In the genomic region with DNA sequence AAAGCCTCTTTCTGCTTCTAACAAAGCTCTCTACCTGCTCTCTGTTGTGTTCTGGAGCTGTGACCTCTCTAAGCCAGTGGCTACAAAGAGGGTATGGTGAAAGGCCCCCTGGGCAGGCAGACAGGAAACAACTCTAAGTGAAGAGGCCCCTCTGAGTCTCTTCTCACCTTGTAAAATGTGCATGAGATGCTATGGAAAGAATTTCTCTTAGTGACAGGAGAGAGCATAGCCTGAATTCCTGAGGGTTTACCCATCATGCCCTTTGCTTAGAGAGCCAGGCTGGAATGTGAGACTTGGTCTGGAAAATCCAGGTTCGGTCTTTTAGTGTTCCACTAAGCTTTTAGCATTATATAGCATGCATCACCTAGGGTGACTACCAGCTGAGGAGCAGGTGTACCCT, we compare ENCODE assay signal across 27 mouse cellular contexts.
DNase-seq lines count a peak whose midpoint lies in the region; ATAC-seq lines count a peak whose summit lies in the region.
"Had no signal": no experiment of that assay in that cellular context is flagged by ENCODE, and none has a peak within 500 bp of the region (broad histone marks: within the 10 kb centered on the region; RNA-seq: fewer than 3 reads in every experiment).

No protein-coding gene starts in this region.

- intact Hi-C loops in heart, postnatal 36 days (cut with DNase I): loop anchor here (5.0 kb wide), 1 partner anchor 308 kb away; no protein-coding TSS in a partner anchor

- no peak overlapping the region for H3K4me2 ChIP-seq in heart, embryonic 13.5 days
- H3K4me2 ChIP-seq: embryonic facial prominence, embryonic 12.5 days; embryonic facial prominence, embryonic 15.5 days; forebrain, embryonic 12.5 days; forebrain, embryonic 15.5 days; hindbrain, embryonic 13.5 days had no signal

- H3K27me3 ChIP-seq in heart, embryonic 10.5 days (ENCODE audit: insufficient read depth, poor library complexity, severe bottlenecking): no peaks in the 10 kb centered on the region
- no peaks in the 10 kb centered on the region for H3K27me3 ChIP-seq in heart, embryonic 13.5 days (replicated peaks)
- H3K27me3 ChIP-seq: CH12.LX; embryonic facial prominence, embryonic 12.5 days; embryonic facial prominence, embryonic 15.5 days; forebrain, embryonic 12.5 days; forebrain, embryonic 15.5 days; hindbrain, embryonic 13.5 days had no signal

- no peak overlapping the region for H3K4me3 ChIP-seq in heart, embryonic 10.5 days
- H3K4me3 ChIP-seq in heart, embryonic 13.5 days: no peak overlapping the region
- H3K4me3 ChIP-seq: embryonic facial prominence, embryonic 12.5 days; embryonic facial prominence, embryonic 15.5 days; forebrain, embryonic 12.5 days; forebrain, embryonic 15.5 days; hindbrain, embryonic 10.5 days; hindbrain, embryonic 13.5 days had no signal

- H3K4me1 ChIP-seq in heart, embryonic 10.5 days: peaks cover 30% of the 10 kb centered on the region
- peaks cover 32% of the 10 kb centered on the region for H3K4me1 ChIP-seq in heart, embryonic 13.5 days
- H3K4me1 ChIP-seq: embryonic facial prominence, embryonic 12.5 days; embryonic facial prominence, embryonic 15.5 days; forebrain, embryonic 15.5 days had no signal

- H3K9me3 ChIP-seq in heart, embryonic 10.5 days: no peaks in the 10 kb centered on the region
- H3K9me3 ChIP-seq in heart, embryonic 13.5 days: no peaks in the 10 kb centered on the region
- H3K9me3 ChIP-seq: embryonic facial prominence, embryonic 12.5 days; embryonic facial prominence, embryonic 15.5 days; forebrain, embryonic 12.5 days; forebrain, embryonic 15.5 days; hindbrain, embryonic 10.5 days; hindbrain, embryonic 13.5 days had no signal

- H3K36me3 ChIP-seq in heart, embryonic 10.5 days: no peaks in the 10 kb centered on the region
- no peaks in the 10 kb centered on the region for H3K36me3 ChIP-seq in heart, embryonic 13.5 days
- H3K36me3 ChIP-seq: embryonic facial prominence, embryonic 12.5 days; embryonic facial prominence, embryonic 15.5 days; forebrain, embryonic 12.5 days; forebrain, embryonic 15.5 days; G1E; hindbrain, embryonic 10.5 days; hindbrain, embryonic 13.5 days had no signal

- 25% methylated on average over 1 of the region's 1 CpGs for WGBS in heart, embryonic 10.5 days
- WGBS in heart, embryonic 13.5 days: 19% methylated on average over 1 of the region's 1 CpGs

- no peak overlapping the region for H3K9ac ChIP-seq in heart, embryonic 13.5 days
- H3K9ac ChIP-seq: embryonic facial prominence, embryonic 12.5 days; embryonic facial prominence, embryonic 15.5 days; forebrain, embryonic 12.5 days; forebrain, embryonic 15.5 days; hindbrain, embryonic 13.5 days had no signal

- no peak for ATAC-seq in heart, embryonic 13.5 days (ENCODE audit: extremely low read depth, insufficient number of reproducible peaks, low FRiP score, low TSS enrichment)
- ATAC-seq: forebrain, embryonic 15.5 days; intestine, embryonic 16.5 days had no signal

- 0 out of 2 replicates have a peak overlapping the region, but pooled peaks have one; percentile 48 for H3K27ac ChIP-seq in heart, embryonic 10.5 days
- peak overlapping the region; percentile 43; the same call in 1 of the 2 replicates for H3K27ac ChIP-seq in heart, embryonic 13.5 days (replicated peaks)
- H3K27ac ChIP-seq: embryonic facial prominence, embryonic 12.5 days; embryonic facial prominence, embryonic 15.5 days; forebrain, embryonic 12.5 days; forebrain, embryonic 15.5 days; hindbrain, embryonic 10.5 days; hindbrain, embryonic 13.5 days had no signal

- no peak for DNase-seq in heart, embryonic 10.5 days (ENCODE audit: low spot score)
- DNase-seq in heart, adult 9 months (ENCODE audit: low spot score in 2 of 2): no peak
- no peak for DNase-seq in heart, postnatal 36 days
- DNase-seq in 3T3-L1 (ENCODE audit: low read depth, low spot score) (peak; percentile 7), R1 (ENCODE audit: low read depth, low spot score) (peak; percentile 35)
- DNase-seq in urinary bladder, postnatal 25 days (ENCODE audit: low spot score): no peak
- no peak for DNase-seq in kidney, postnatal 4 days
- DNase-seq: adrenal gland, adult 2 months; adrenal gland, postnatal 14 days; B cell, adult 2 months; cerebellum, adult 11 months; cerebellum, adult 2 months; cerebellum, adult 9-11 months; cerebellum, postnatal 25 days; gastrocnemius, postnatal 10 days; gastrocnemius, postnatal 36 days; kidney, adult 18-20 months had no signal

Comparison
In these comparisons a context has a peak if more than half of its experiments do, and no peak if none do; other contexts are left out.
1. DNase-seq: peak in 3T3-L1 (single experiment) and R1 (single experiment); none in heart, embryonic 10.5 days (single experiment), heart, adult 9 months (0 of 2), heart, postnatal 36 days (0 of 2), urinary bladder, postnatal 25 days (single experiment) and kidney, postnatal 4 days (0 of 2).